Mouse (Mus musculus) olfactory bulb, adult 2 months (tissue): ENCODE results near the gene Ccdc85c.

Source experiments
- CTCF ChIP-seq: fragments of 200-500 bp; IDR thresholded peaks from 2 replicates; pipeline ENCODE4 v1.5.1; 2012; ENCODE audit warnings: low read depth, mild to moderate bottlenecking, low read length, moderate library complexity; ENCODE audit not compliant: insufficient read depth
- POLR2A ChIP-seq: fragments of 200-500 bp; IDR thresholded peaks from 2 replicates; pipeline ENCODE4 v1.6.1; 2012; ENCODE audit warnings: mild to moderate bottlenecking, low read depth, low read length, moderate library complexity; ENCODE audit not compliant: insufficient read depth

DNA sequence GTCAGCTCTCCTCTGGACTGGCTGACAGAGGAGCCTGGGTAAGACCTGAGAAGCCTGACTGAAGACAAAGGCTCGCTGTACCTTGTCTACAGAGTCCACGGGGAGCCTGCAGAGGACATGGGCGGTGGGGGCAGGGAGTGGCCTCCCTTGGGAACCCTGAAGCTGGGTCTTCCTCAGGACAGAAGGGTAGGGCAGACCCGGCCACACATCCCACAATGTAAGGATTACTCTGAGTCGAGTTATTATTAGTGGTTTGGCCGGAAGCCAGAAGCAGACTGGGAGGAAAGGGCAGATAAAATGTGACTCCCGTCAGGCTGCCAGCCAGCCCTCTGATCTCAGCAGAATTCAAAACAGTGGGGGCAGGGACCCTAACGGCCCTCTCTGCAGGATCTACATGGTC, 30.4 kb downstream of the Ccdc85c start:
- TF ChIP-seq POLR2A (no peak), CTCF (no peak)
